Mouse (Mus musculus) brain, embryonic 18.5 days (tissue): Measurements from ENCODE around the gene Alkbh7.

ENCODE experiments used
- DNase-seq: peaks from one replicate; pipeline ENCODE4 v3.0.0-alpha.2; 2012; ENCODE audit warnings: low read depth, low spot score

Alkbh7 gene

GRCm38 (mm10) chr17:57030931-57031660, 34.0 kb downstream of the Alkbh7 start, which contains the start of gene Khsrp:
Gene Khsrp (minus strand): TSS chr17:57031522.
- no peak for DNase-seq

- DNase-seq, result peak; percentile 100
Observed at GRCm38 (mm10) chr17:57031661-57032420, 34.7 kb downstream of the Alkbh7 start.

DNA sequence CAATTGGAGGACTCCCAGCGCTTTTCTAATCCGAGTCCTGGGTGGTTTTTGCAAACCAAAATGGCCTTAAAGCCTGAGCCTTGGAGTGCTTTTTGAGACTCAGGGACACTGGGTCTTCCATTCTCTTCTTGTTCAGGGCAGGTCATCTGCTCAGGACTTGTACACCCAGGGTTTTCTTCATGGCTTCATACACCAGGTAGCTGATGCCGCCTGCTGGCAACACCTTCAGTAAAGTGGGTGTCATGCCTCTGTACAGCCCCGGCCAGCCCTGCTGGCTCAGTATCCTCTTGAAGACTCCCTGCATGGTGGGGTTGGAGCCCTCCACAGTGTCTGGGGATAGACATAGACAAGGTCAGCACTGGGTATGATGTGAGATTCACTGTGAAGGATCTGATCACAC, 35.7 kb downstream of the Alkbh7 start:
- no peak for DNase-seq

GRCm38 (mm10) chr17:57038978-57039377, 41.8 kb downstream of the Alkbh7 start:
- no peak for DNase-seq

- no peak for DNase-seq
Observed at GRCm38 (mm10) chr17:57041554-57041953, 44.4 kb downstream of the Alkbh7 start, which contains the start of gene Slc25a41. Gene Slc25a41 (minus strand): TSS chr17:57041654.

DNA sequence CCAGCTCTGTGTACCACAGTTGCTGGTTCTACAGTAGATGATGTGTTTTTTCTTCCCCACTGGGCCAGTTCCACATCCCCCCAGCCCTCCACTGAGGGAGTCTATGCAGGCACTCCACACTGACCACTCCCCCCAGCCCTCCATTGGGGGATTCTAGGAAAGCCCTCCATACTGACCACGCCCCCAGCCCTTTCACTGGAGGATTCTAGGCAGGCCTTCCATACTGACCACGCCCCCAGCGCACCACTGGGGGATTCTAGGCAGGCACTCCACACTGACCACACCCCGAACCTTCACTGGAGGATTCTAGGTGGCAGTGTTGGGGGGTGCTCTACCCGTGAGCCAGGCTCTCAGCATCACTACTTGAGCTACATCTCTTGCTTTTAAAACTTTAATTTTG, 50.3 kb downstream of the Alkbh7 start:
- no peak for DNase-seq

DNA sequence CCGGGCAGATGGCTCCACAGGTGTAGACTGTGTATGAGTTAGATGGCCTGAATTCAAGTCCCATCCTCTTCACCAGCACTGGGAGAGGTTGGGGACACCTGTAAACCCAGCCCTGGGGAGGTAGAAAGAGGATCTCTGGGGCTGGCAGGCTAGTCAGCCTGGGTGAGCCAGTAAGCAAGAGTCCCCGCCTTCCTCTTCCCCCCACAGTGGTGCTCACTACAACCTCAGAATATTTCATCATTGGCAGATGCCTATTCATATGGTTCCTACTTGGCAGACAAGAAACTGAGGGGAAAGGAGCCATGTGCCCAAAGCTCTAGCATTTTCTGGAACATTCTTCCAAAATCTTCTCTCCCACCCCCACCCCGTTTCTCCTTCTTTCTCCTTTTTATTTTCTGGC, 51.7 kb downstream of the Alkbh7 start:
- no peak for DNase-seq
